Mouse (Mus musculus) myocyte (in vitro differentiated cells): Measurements from ENCODE around the gene Pnpla5. TPM values are rescaled to one million over a fixed set of nuclear protein-coding genes. Genes with fewer than 3 reads are reported as not detected.

Experiments used
- H3K27me3 ChIP-seq: one replicate; pipeline ENCODE4 v1.6.1; 2011; ENCODE audit not compliant: control insufficient read depth, insufficient read depth, insufficient read length
- H3K36me3 ChIP-seq: one replicate; pipeline ENCODE4 v1.6.1; 2011; ENCODE audit not compliant: control insufficient read depth, insufficient read depth
- H3K4me2 ChIP-seq: one replicate; pipeline ENCODE4 v1.6.1; 2011; ENCODE audit warnings: low read depth, control low read depth
- H3K4me3 ChIP-seq: one replicate; pipeline ENCODE4 v1.5.1; 2011; ENCODE audit warnings: mild to moderate bottlenecking, control low read depth, moderate library complexity
- H3K79me2 ChIP-seq: one replicate; pipeline ENCODE4 v1.6.1; 2011; ENCODE audit not compliant: control insufficient read depth, insufficient read depth
- H3ac ChIP-seq: one replicate; pipeline ENCODE4 v1.6.1; 2011; ENCODE audit not compliant: control insufficient read depth, insufficient read length
- CEBPB ChIP-seq: IDR thresholded peaks from 2 replicates; pipeline ENCODE4 v1.6.1; 2011; ENCODE audit warnings: mild to moderate bottlenecking, moderate library complexity; ENCODE audit not compliant: poor library complexity, insufficient read depth, severe bottlenecking
- E2F4 ChIP-seq: IDR thresholded peaks from one replicate; pipeline ENCODE4 v1.6.1; 2011; ENCODE audit warnings: mild to moderate bottlenecking, control low read depth, moderate library complexity; ENCODE audit not compliant: insufficient read depth
- MAX ChIP-seq: IDR thresholded peaks from one replicate; pipeline ENCODE4 v1.6.1; 2011; ENCODE audit warnings: low read depth, mild to moderate bottlenecking, control low read depth
- MYOD1 ChIP-seq, 3 experiments: IDR thresholded peaks; one replicate each; pipeline ENCODE4 v1.6.1; 2011; ENCODE audit warnings: control low read depth in 2 of 3, low read depth in 2 of 3, mild to moderate bottlenecking in 2 of 3, moderate library complexity in 1 of 3; ENCODE audit not compliant: insufficient read length in 2 of 3, control insufficient read depth in 1 of 3
- MYOG ChIP-seq, 3 experiments: IDR thresholded peaks; one replicate each; pipeline ENCODE4 v1.6.1; 2011; ENCODE audit warnings: control low read depth in 2 of 3, low read depth in 2 of 3, mild to moderate bottlenecking in 2 of 3; ENCODE audit not compliant: insufficient read length in 2 of 3, control insufficient read depth in 1 of 3, insufficient read depth in 1 of 3
- POLR2A ChIP-seq: IDR thresholded peaks from one replicate; pipeline ENCODE4 v1.6.1; 2011; ENCODE audit warnings: low read depth, mild to moderate bottlenecking, control low read depth, moderate library complexity; ENCODE audit not compliant: insufficient read length
- POLR2AphosphoS2 ChIP-seq: IDR thresholded peaks from one replicate; pipeline ENCODE4 v1.6.1; 2011; ENCODE audit warnings: low read depth, control low read depth; ENCODE audit not compliant: insufficient read length
- REST ChIP-seq: IDR thresholded peaks from one replicate; pipeline ENCODE4 v1.6.1; 2011; ENCODE audit warnings: mild to moderate bottlenecking, control low read depth, moderate library complexity; ENCODE audit not compliant: insufficient read depth, insufficient read length
- SRF ChIP-seq: IDR thresholded peaks from one replicate; pipeline ENCODE4 v1.6.1; 2011; ENCODE audit warnings: low read depth; ENCODE audit not compliant: control insufficient read depth, insufficient read length
- TCF12 ChIP-seq: IDR thresholded peaks from one replicate; pipeline ENCODE4 v1.6.1; 2011; ENCODE audit warnings: mild to moderate bottlenecking, control low read depth; ENCODE audit not compliant: poor library complexity, insufficient read depth, severe bottlenecking
- TCF3 ChIP-seq: IDR thresholded peaks from one replicate; pipeline ENCODE4 v1.6.1; 2011; ENCODE audit warnings: low read depth, control low read depth; ENCODE audit not compliant: insufficient read length
- USF1 ChIP-seq: IDR thresholded peaks from one replicate; pipeline ENCODE4 v1.6.1; 2011; ENCODE audit warnings: low read depth, mild to moderate bottlenecking, control low read depth, moderate library complexity
- polyA plus RNA-seq: library from polyadenylated mRNA; unstranded; fragments of >200 nt; fragmentation: generic; extraction: Trizol; gene quantifications from one replicate; pipeline ENCODE4 v1.2.1, GENCODE M21; 2012; ENCODE audit warnings: missing spikeins

The Pnpla5 gene
- polyA plus RNA-seq, 1 experiment, result not detected

DNA sequence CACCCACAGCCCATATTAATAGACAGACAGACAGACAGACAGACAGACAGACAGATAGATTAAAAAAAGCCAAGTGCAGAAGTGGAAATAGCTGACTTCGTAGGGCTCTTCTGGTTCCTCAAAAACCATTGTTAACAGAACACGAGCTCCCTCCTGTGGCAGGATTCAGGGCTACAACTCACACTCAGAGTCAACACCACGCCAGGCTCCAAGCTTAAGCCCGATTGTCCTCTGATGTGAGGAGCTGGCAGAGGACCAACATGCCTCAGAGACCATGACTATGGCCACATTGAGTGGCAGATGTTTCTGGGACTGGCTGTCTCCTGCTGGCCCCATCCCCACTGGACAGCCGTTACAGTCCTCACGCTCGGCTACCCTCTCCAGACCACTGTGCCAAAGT, 50.7 kb downstream of the Pnpla5 start:
- no peaks in the 10 kb centered on the region for H3K79me2 ChIP-seq
- TF ChIP-seq POLR2AphosphoS2 (no peak), TCF3 (no peak), POLR2A (no peak), MAX (no peak)
- H3K27me3 ChIP-seq, result peaks cover 54% of the 10 kb centered on the region
- H3K4me3 ChIP-seq, result no peak overlapping the region
- H3K36me3 ChIP-seq, result no peaks in the 10 kb centered on the region
- no peak overlapping the region for H3ac ChIP-seq
- no peak overlapping the region for H3K4me2 ChIP-seq

DNA sequence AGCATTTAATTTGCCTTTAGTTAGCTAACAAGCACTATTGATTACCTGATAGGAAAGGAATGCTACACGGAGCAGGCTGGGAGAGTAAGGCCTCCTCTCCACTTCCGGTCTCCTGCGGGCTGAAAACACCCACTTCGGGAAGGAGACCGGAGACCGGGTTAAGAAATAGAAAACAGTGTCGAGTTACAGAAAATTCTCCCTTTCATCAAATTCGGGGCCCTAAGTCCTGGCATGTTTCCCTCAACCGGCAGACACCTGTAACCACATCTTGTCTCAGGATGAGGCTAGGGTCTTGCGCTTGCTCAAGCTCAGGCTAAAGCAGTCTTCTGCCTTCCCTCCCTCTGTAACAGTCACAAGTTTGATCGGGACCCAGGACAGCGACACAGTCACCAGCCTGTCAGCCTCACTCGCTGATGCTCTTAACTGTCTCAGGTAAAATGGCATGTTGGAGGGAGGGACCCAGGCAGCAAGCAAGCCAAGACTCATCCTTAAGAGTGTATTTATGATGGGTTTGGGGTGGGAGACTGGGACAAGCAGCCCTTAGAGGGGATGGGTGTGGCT, 52.8 kb downstream of the Pnpla5 start:
- Histone ChIP-seq H3K27me3 (peaks cover 34% of the 10 kb centered on the region), H3K36me3 (no peaks in the 10 kb centered on the region), H3ac (no peak overlapping the region), H3K4me3 (no peak overlapping the region), H3K4me2 (no peak overlapping the region), H3K79me2 (no peaks in the 10 kb centered on the region)
- TF ChIP-seq REST, result peak; percentile 61
- TF ChIP-seq E2F4, result no peak

DNA sequence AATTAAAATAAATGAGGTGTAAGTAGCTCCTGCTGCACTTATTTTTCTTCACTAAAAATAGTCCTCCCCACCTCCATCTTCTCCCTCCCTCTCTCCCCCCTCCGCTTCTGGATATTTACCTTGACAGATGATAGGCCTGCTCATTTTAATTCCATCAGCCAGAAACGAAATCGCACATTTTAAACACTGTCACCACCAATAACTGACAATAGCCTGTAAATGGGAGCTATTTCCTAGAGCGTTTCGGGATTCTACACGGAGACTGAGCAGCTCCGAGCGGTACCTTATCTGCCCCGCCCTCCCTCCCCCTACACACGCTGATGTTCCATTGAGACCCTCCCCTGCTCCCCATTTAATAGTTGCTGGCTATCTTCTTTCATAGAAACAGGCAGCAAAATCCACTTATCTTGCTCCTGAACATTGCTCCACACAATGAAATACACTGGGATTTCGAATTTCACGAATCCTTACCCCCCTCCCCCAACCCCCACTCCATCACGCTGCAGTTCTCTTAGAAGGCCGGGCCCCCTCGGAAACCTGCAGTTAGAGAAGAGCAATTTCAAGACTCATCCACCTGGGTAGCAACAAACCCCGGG, 53.4 kb downstream of the Pnpla5 start:
- H3K79me2 ChIP-seq, result no peaks in the 10 kb centered on the region
- H3ac ChIP-seq, result no peak overlapping the region
- no peak overlapping the region for H3K4me3 ChIP-seq
- no peaks in the 10 kb centered on the region for H3K36me3 ChIP-seq
- no peak overlapping the region for H3K4me2 ChIP-seq
- H3K27me3 ChIP-seq, result peaks cover 27% of the 10 kb centered on the region
- TF ChIP-seq TCF3, result no peak

DNA sequence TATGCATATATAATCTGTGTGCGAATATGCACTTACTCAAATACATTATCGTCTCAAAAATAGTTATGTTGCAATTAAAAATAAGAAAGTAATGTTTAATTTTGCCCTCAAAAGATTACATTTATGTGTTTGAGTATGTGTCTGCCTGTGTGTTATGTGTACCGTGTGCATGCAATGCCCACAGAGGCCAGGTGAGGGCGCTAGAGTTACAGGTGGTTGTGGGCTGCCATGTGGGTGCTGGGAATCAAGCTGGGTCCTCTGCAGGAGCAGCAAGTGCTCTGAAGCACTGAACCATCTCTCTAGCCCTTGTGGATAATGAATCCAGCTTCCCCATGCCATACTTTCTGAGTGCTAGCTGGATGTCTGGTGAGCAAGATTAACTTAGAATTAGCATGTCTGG, 57.3 kb downstream of the Pnpla5 start:
- Histone ChIP-seq H3ac (no peak overlapping the region), H3K4me3 (no peak overlapping the region), H3K36me3 (no peaks in the 10 kb centered on the region), H3K27me3 (peaks cover 24% of the 10 kb centered on the region), H3K4me2 (no peak overlapping the region), H3K79me2 (no peaks in the 10 kb centered on the region)
- TF ChIP-seq MYOD1 (IDR thresholded peaks at IDR 0.05; ENCODE audit: control insufficient read depth in 1 of 3, insufficient read length in 2 of 3, low read depth in 2 of 3), result no peak

DNA sequence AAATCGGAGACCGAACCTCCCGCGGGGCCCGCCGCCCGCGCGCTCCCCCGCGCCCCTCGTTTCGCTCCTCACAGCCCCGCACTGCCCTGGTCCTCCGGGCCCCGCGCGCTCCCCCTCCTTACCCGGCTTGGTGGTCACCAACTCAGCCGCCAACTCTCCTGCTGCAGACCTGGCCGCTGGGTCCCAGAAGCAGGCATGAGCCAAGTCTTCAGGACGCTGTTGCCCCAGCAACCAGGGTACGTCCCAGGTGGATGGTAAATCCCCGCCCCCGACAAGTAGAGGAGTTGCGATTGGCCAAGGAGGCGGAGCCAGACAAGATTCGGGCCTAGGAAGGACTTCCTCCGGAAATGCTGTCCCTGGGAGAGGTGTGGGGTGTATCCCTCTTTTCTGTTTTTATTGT, 57.8 kb downstream of the Pnpla5 start, which contains the start of gene Efcab6:
Gene Efcab6, minus strand, starts transcription at position 240 of the 400 bp plus-strand sequence.
- no peak within 1 kb of the TSS for H3K4me3 ChIP-seq
- H3K79me2 ChIP-seq, result no peaks in the 10 kb centered on the region
- H3ac ChIP-seq, result no peak within 1 kb of the TSS
- no peak for TF ChIP-seq MYOD1 (IDR thresholded peaks at IDR 0.05; ENCODE audit: control insufficient read depth in 1 of 3, insufficient read length in 2 of 3, low read depth in 2 of 3)
- TF ChIP-seq REST, result no peak
- no peak for TF ChIP-seq TCF3
- no peak for TF ChIP-seq CEBPB
- TF ChIP-seq POLR2AphosphoS2, result no peak
- TF ChIP-seq MAX, result no peak
- no peak for TF ChIP-seq E2F4
- TF ChIP-seq MYOG (IDR thresholded peaks at IDR 0.05; ENCODE audit: control insufficient read depth in 1 of 3, insufficient read depth in 1 of 3, insufficient read length in 2 of 3, low read depth in 2 of 3), result no peak
- TF ChIP-seq POLR2A, result no peak
- no peak for TF ChIP-seq USF1
- TF ChIP-seq TCF12, result no peak
- TF ChIP-seq SRF, result no peak
- H3K4me2 ChIP-seq, result no peak within 1 kb of the TSS
- H3K36me3 ChIP-seq, result no peaks in the 10 kb centered on the region
- H3K27me3 ChIP-seq, result peaks cover 19% of the 10 kb centered on the region

Other genes starting within 250 kb of the Pnpla5 start
- not detected for gene Efcab6, start 57.8 kb downstream of the Pnpla5 start, polyA plus RNA-seq
- gene Sult4a1, start 17.4 kb downstream of the Pnpla5 start, polyA plus RNA-seq, result not detected
- 0.23 TPM for gene Pnpla3, start 44.7 kb upstream of the Pnpla5 start, polyA plus RNA-seq
- 116 TPM for gene Samm50, start 69.1 kb upstream of the Pnpla5 start, polyA plus RNA-seq
- 86.2 TPM for gene Parvb, start 108.9 kb upstream of the Pnpla5 start, polyA plus RNA-seq
- 0.95 TPM for gene Parvg, start 200.9 kb upstream of the Pnpla5 start, polyA plus RNA-seq